Mouse (Mus musculus): ENCODE results near the gene Ermard.

Gene Ermard

DNA sequence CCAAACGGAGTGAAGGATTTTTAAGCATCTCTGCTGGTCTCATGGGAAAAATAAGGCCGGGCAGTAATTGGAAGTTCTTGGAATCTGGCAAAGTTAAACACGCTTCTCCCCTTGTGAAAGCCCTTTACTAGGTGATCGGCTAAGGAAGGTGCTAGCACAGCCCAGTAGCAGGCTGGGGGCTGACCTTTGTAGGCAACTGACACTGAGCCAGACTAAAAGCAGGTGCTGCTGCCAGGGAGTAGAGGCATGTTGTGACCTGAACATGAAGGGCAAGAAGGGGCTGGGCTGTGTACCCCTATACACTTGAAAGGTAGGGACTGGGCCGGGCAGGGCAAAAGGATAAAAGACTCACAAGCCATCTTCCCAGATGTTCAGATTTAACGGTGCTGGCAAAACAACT, 19.3 kb downstream of the Ermard start:
- no peak for DNase-seq (ENCODE audit: low read depth, low spot score)

- DNase-seq (ENCODE audit: low read depth, low spot score) = peak; percentile 40
Measured at GRCm38 (mm10) chr17:15065391-15066024, 24.5 kb downstream of the Ermard start.

- no peak for DNase-seq (ENCODE audit: low read depth, low spot score)
Measured at GRCm38 (mm10) chr17:15066066-15066465, 25.1 kb downstream of the Ermard start.

DNA sequence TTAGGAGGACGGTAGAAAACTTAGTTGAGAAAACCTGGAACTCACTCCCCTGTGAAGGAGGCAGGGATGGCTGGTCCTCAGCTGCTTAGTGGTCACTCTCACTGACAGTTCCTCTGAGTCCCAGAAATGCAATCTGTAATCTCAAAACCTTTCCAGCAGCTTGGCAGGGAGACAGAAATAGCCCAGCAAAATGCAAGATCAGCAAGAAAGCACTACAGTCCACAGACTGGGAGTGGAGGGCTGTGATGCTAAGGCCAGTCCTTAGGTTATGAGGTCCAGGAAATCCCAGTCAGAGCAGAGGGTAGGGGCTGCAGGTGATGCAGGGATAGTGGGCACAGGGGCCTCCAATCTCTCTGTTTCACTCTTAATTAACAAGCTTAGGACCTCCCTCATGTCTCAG, 25.9 kb downstream of the Ermard start:
- DNase-seq (ENCODE audit: low read depth, low spot score) = no peak

GRCm38 (mm10) chr17:15068040-15068792, 27.2 kb downstream of the Ermard start:
- DNase-seq (ENCODE audit: low read depth, low spot score) = no peak

DNA sequence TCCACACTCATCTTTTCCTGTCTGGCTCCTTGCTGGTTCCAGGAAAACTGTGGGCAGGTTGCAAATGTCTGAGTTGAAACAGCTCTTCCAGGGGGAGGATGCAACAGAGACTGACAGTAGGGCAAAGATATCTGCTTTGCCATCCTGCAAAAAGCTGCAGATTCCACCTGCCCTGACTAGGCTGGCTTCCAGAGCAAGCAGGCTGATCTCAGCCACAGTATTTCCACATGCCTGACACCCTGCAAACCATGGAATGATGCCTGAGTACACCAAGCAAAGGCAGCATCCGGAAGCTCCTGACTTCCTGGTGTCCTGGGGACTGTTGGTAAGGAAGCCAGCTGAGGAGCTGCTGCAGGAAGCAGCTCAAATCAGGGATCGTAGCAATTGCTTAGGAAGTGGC, 28.1 kb downstream of the Ermard start:
- no peak for DNase-seq (ENCODE audit: low read depth, low spot score)

DNA sequence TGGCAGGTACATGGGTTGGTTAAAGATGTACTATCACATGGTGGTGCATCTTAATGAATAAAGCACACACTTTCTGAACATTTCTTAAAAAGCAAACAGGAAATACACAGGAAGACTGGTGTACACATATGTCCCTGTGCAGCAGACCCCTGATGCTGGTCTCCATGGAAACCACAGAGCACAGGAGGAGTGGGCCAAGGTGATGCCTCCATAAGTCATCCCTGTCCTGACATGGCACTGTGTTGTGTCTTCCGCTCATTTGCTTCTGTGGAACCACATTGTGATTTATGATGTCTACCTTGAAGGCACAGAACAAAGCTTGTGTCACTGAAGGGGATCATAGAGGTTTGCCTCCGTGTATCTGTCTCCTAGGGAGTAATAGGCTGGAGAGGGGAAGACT, 31.2 kb downstream of the Ermard start:
- no peak for DNase-seq (ENCODE audit: low read depth, low spot score)

DNA sequence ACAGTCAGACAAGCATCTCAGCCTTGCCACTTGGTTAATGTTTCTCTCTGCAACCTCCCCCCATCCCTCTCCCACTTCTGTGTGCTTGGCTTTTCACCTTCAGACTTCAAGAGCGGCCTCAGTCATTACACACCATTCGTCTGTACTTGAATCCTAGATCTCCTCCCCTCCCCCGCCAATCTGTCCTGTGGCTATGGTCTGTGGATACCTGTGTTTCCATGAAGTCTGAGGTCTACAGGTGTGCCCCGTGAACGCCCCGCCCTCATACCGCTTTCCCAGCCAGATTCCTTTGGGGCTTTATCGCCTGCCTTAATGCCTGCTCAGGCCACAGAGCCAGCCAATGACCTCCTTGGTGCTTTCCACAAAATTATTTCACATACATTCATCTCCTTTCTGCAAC, 34.0 kb downstream of the Ermard start:
- DNase-seq (ENCODE audit: low read depth, low spot score) = no peak

DNA sequence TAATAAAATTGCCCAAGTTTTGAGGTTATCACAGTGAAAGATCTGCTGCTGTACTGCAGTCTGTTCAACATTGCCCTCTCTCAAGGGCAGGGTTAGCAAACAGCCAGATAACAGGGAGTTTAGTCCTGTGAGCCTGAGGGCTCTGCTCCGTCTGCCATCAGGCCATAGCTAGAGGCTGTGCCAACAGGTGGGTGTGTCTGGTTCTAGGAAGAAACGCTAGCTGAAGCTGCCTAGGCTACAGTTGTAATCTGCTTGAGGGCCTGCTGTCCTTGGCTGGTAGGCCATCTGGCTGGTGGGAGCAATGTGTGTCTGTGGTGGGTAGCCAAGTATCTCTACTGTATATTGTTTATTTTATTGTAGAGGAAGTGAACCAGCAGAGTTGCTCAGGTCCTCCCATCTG, 36.5 kb downstream of the Ermard start:
- no peak for DNase-seq (ENCODE audit: low read depth, low spot score)

DNA sequence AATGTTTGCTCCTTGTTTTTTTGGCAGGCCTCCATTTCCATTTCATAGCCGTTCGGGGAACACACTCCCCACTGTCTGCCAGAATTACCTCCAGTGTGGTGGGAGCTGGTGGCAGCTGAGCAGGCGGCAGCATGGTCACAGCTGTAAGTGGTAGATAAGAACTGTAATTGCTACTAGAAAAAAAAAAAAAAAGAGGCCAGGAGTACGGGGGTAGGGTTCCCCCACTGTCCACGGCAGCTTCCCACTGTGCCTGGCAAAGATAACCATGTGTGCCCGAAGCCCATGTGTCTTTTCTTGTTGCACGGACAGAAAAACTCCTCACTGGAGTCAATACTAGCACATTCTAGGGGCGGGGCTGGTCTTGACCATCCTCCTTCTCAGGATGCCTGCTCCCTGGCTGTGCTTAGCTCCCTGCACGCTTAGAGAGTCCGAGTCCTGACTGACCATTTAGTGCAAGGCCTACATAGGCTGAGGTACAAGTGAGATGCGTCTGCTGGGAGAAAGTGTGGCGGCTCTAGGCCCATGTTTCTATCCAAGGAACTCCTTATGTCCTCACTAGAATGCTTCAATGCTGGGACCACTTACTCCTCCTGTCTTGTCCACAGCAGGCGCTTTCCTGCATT, 43.3 kb downstream of the Ermard start:
- no peak for DNase-seq (ENCODE audit: low read depth, low spot score)

GRCm38 (mm10) chr17:15085006-15085405, 44.0 kb downstream of the Ermard start:
- DNase-seq (ENCODE audit: low read depth, low spot score) = no peak

GRCm38 (mm10) chr17:15088166-15088565, 47.2 kb downstream of the Ermard start:
- DNase-seq (ENCODE audit: low read depth, low spot score) = peak; percentile 15

- DNase-seq (ENCODE audit: low read depth, low spot score) = no peak
Measured at GRCm38 (mm10) chr17:15088591-15089001, 47.6 kb downstream of the Ermard start.

DNA sequence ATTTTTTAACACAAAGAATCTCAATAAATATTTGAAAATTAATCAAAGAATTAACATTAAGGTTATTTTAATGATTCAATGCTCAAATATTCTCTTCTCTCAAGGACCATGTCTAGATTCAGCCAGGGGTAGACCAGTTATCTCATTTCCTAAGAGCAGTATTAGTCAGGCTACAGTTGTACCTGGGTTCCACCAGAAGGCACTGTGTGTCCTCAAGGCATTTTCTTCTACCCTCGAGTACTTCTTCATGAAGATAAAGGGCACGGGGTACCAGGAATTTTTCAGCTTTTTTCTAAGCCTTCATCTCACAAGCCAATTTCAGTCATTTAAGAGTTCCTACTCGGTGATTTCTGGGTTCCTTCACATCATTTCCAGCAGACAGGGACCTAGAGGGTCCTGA, 50.7 kb downstream of the Ermard start:
- no peak for DNase-seq (ENCODE audit: low read depth, low spot score)

GRCm38 (mm10) chr17:15093523-15093922, 52.5 kb downstream of the Ermard start:
- DNase-seq (ENCODE audit: low read depth, low spot score) = peak; percentile 21

GRCm38 (mm10) chr17:15096853-15097252, 55.8 kb downstream of the Ermard start:
- DNase-seq (ENCODE audit: low read depth, low spot score) = no peak

DNA sequence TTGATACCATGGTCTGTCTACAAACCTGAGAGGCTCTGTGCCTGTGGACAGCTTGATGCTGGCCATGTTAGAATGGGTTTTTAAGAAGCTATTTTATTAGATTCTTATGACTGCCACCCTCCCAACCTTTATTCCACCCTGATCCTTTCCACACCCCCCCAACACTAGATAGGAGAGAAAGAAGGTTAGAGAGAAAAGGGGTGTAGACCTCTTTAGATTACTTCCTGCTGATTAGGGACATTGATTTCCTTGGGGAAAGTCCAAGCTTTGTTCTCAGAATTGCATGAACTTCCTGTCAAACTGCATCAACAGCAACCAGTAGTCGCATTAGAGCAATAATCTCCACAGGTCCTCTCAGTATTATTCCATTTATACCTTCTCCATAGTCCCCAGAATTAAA, 57.7 kb downstream of the Ermard start:
- no peak for DNase-seq (ENCODE audit: low read depth, low spot score)

GRCm38 (mm10) chr17:15101355-15101754, 60.3 kb downstream of the Ermard start:
- DNase-seq (ENCODE audit: low read depth, low spot score) = no peak

DNA sequence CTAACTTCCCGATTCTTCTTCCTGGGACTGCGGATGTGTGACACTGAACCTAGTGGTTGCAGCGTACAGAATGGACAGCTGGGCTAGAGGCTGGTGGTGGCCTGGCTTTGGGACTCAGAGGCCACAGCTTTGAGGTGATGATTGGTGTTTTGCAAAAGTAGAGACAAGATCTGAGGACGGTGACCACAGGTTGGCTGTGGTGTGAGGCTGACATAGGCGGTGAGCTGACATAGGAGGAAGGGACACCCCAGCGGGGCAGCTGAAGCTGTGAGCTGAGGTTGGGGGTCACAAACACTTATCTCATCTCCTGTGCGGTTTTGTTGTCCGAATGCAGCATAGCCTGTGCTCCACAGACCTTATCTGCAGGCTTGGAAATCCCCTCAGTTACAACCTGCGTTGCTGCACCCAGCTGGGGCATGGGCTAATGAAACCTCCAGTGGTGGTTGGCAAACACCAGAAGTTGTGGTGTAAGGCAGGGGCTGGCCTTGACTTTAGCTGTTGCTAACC, 66.2 kb downstream of the Ermard start:
- peak; percentile 67 for DNase-seq (ENCODE audit: low read depth, low spot score)

GRCm38 (mm10) chr17:15108473-15109441, 67.7 kb downstream of the Ermard start:
- DNase-seq (ENCODE audit: low read depth, low spot score) = no peak

DNA sequence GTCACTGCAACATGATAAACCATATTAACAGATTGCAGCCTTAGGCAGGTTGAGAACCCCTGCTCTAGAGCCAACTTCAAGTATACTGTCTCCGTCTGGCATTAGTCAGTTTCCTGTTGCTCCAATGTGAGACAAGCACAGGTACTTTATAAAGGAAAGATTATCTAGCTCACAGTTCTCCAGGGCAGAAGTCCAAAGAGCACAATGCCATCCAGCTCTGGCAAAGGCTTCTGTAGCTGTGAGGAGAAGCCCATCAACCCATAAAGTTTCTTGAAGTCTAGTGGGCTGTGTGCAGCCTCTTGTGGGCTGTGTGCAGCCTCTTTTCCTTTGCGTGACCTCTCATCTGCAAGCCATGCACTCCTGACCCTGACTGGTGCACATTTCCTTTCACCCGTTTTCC, 74.5 kb downstream of the Ermard start:
- no peak for DNase-seq (ENCODE audit: low read depth, low spot score)

GRCm38 (mm10) chr17:15120096-15120495, 79.1 kb downstream of the Ermard start:
- DNase-seq (ENCODE audit: low read depth, low spot score) = no peak
